Mouse (Mus musculus): Measurements from ENCODE around the gene Plekhb2.

Plekhb2 gene

DNA sequence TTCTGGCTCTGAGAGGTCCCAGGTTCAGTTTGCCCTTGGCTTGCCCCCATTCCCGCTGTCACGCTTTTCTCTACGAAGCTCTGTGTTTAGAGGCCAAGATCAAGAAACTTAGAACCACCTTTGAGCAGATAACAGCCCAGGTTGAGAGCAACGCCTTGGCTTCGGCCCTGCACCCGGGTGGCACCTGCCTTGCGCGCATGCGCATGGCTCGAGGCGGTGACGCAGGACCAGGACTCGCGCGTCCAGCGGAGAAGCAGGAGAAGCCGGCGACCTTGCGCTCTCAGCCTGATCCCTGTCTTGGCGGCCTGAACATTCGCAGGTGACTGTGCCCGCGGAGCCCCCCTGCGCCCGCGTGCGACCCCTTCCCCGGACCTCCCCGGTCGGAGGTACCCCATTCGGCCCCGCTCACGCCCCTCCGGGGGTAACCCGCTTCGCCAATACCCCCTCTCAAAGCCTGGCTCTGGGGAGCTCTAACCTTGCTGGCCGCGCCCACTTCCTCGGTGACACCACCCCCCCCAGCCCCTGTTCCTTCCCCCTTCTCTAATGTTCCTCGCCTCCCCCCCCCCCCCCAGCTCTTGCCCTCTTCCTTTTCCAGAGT is at the start of gene Plekhb2:
Gene Plekhb2, plus strand, starts transcription at position 232 of the 598 bp plus-strand sequence.
- CTCF ChIA-PET = interaction anchor here (1.0 kb wide), 1 partner anchor 14 kb away, joined by 6 read pairs; no protein-coding TSS in a partner anchor

DNA sequence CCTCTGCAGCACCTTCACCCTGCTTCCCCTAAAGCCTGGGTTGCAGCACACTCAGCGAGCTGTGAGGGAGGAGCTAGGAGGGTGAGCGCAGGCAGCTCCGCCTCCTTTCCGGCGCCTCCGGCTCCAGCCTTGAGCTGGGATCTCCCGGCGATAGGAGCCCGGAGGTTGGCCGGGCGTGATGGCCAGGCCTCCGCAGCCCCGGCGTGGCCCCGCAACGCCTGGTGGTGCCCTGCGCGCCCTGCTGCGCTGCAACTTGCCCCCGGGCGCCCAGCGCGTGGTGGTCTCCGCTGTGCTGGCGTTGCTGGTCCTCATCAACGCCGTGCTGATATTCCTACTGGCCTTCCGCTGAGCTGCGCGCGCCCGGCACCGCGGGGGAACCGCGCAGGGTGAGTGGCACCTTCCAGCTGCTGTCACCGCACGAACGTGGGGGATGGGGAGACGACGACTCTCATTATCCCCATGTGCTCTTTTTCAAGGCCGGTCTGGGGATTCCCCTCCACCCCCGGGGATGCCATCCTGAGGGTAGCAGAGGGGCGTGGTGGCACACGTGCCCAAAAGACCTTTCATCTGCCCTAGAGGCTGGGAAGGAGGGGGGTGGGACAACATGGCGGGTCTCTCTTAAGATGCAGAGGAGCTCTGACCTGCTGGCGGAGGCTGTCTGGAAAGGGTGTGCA is 48.0 kb upstream of the Plekhb2 start:
- CTCF ChIA-PET = interaction anchor here (0.6 kb wide), 1 partner anchor 321 kb away, joined by 3 read pairs; no protein-coding TSS in a partner anchor

DNA sequence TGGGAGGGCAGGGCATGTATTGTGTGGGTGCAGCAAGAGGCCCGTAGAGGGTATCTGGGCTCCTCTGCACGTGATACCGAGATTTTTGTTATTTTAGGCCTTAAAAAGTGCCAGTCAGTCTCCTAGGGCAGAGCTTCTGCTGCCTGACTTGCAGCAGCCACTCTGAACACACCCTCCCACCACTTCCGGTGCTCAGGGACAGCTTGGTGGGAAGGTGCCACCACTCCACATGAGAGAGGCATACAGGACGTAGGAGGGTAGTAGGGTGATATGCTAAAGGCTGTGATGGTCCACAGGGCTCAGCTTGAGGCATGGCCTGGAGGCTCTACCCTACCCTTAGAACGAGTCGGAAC is 47.5 kb upstream of the Plekhb2 start:
- CTCF ChIA-PET = interaction anchor here (0.6 kb wide), 1 partner anchor 321 kb away, joined by 3 read pairs; no protein-coding TSS in a partner anchor

DNA sequence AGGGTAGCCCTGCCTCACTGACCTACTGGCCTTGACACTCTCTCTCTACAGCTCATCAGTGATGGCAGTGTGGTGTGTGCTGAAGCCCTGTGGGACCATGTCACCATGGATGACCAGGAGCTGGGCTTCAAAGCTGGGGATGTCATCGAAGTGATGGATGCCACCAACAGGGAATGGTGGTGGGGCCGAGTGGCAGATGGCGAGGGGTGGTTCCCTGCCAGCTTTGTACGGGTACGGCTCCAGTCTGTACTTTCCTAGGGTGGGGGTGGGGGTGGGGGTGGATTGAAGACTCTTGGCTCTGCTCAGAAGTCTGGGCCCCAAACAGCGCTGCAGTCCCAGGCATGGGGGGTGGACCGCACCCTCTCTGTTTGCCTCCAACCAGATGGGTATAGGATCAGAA is 44.9 kb upstream of the Plekhb2 start:
- CTCF ChIA-PET = no interaction called here

DNA sequence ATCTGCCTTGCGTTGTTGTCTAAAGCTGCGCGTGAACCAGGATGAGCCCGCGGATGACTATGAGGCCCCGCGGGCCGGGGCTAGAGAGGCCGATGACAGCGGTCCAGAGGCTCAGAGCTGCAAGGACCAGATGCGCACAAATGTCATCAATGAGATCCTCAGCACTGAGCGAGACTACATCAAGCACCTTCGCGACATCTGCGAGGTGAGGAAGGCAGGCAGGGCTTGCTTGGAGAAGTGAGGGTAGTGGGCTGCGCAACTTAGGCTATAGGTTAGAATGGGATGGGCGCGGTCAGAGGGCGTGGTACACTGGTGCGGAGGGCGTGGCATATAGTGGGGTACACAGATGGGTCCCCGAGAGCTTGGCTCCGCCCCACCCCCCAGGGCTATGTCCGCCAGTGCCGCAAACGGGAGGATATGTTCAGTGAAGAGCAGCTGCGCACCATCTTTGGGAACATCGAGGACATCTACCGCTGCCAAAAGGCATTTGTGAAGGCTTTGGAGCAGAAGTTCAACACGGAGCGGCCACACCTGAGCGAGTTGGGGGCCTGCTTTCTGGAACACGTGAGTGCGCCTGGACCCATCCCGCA is 43.8 kb upstream of the Plekhb2 start:
- CTCF ChIA-PET = no interaction called here

DNA sequence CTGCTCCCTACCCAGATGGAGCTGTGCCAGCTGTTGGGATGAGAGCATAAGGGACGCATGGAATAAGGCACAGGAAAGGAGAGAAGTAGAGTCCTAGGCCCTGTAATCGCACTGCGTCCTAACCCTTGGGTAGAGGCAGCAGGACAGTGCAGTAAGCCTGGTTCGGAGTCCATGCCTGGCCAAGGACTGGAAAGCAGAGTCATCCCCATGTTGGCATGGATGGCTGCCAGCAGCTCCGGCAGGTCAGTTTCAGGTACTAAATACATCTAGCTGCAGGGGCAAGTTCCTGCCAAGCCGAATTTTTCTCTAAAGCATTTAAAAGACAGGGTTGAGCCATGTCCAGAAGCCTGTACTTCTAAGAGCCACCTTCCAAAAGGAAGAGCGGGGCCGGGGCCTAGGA is 41.3 kb upstream of the Plekhb2 start:
- CTCF ChIA-PET = no interaction called here

DNA sequence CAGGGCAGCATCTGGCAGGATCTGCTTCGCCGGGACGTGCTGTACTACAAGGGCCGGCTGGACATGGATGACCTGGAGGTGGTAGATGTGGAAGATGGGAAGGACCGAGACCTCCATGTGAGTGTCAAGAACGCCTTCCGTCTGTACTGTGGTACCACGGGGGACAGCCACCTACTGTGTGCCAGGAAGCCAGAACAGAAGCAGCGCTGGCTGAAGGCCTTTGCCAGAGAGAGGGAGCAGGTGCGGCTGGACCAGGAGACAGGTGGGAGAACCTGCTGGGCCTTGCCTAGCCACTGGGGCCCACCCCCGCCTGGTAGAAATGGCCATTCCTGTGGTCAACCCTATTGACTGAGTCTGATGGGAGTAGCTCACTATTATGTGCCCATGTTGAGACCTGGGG is 39.5 kb upstream of the Plekhb2 start:
- CTCF ChIA-PET = no interaction called here

DNA sequence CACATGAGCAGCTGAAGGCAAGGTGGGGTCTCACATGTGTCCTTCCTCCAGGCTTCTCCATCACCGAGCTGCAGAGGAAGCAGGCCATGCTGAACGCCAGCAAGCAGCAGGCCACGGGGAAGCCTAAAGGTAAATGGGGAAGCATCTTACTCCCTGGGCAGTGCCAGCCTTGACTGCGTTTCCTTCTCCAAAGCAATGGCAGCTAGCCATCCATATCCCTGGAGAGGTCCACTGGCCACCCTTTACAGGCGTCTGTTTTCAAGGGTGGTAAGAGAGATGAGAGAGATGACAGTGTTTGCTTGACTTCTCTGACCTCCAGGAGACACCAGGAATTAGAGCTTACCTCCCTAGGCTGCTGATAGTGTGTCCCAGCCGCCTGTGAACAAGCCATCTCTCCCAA is 38.7 kb upstream of the Plekhb2 start:
- CTCF ChIA-PET = no interaction called here

DNA sequence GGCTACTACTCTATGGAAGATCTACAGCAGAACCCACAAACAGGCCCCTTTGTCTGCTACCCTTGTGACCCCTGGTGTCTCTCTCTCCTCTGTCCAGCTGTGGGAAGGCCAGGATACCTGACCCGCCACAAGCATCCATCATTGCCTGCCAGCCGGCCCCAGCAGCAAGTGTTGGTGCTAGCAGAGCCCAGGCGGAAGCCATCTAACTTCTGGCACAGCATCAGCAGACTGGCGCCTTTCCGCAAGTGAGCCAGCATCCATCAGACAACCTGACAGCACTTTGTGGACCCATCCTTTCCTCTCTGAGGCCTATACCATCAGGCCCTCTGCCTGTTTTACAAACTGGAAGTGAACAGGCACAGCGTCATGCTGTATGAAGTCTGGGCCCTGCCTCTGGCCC is 38.2 kb upstream of the Plekhb2 start:
- CTCF ChIA-PET = no interaction called here

DNA sequence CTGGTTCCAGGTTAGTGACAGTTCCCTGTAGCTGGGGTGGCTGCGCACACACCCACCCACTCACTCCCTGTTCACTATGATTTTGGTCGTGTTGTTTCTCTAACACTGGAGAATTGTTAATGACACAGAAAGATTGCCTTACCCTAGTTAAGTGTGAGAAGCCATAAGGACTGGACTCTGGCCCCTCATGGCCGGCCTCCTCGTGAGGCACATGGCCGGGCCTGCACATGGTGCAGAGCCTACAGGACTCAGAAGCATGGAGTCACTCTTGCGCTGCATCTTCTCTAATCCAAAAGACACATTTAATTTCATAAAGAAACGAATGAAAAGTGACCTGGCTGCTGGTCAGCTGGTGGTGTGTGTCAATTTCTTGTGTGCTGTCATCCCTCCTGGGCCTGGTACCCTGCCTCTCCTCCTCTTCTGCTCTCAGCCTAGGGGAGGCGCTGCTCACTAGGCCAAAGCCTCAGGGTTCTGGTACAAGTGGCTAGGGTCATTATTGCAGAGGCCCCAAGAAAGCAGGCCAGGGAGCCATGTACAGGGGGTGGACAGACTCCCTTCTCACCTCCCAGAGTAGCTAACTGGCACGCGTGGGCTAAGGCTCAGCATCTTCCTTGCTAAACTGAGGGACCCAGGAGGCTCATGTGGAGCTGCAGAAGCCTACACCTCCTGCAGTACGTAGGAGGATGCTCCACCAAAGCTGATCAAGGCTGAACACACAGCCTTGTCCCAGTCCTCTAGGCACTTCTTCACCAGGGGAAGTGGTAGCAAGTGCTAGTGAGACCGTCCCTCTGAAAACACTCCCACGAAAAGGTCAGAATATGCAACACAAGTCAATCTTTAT is 37.1 kb upstream of the Plekhb2 start:
- CTCF ChIA-PET = no interaction called here

DNA sequence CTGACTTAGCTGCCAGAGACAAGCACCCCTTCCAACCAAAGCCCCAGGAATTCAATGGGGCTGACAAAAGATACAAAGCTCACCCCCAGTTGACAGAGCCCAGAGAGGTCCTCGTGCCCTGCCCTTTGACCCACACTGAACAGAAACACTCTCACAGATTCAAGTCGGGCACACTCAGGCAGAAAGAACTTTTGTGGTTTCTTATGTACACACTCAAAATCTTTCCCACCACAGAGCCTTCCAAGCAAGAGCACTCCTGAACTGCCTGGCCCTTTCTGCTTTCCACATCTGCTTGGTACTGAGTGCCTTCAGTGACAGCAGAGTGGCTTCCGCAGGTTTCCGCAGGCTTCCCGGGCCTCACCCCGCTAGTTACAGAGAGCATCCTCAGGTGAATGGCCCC is 33.9 kb upstream of the Plekhb2 start:
- CTCF ChIA-PET = no interaction called here

DNA sequence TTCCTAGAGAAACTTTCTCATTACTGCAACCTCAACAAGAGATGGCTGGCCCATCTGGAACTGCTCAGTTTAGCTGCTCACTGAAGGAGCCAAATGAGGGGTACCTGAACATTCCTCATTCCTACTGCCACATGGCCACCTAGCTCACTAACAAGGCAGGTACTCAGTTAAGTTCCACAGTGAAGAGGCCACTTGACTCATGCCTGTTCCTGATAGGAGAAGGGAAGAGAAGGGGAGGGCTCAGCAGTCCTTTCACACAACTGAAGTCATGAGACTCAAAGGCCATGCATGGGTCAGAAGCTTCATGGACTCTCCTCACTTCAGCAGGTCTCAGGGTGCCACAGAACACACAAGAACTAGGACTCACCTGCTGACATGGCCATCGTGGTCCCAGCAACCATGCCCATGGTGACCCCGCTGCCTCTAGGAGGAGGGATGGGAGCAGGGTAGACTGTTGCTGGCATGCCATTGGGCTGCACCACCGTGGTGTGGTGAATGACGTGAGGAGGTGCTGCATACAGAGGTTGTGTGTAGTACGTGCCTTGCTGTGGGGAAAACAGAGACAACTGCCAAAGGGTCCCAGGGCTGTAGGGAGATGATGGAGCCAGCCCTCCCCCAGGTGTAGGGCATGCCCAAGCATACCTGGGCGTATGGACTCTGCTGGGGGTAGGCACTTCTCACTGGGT is 30.4 kb upstream of the Plekhb2 start:
- CTCF ChIA-PET = no interaction called here

DNA sequence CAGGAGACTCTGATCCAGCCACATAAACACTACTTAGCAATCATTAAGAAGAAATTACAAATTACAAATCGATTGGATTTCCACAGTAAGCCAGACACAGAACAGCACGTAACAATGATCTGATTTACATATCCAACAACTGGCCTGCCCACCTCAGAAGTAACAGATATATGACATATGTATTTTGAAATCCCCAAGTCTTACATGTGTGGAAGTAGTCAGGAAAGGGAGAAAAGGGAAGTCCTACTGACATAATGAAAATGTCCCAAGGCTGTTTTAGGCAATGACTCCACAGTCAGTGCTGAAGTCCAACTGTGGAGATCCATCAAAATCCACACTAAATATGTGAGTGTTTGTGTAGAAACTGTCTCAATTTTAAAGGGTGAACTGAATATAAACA is 28.4 kb upstream of the Plekhb2 start:
- CTCF ChIA-PET = no interaction called here

DNA sequence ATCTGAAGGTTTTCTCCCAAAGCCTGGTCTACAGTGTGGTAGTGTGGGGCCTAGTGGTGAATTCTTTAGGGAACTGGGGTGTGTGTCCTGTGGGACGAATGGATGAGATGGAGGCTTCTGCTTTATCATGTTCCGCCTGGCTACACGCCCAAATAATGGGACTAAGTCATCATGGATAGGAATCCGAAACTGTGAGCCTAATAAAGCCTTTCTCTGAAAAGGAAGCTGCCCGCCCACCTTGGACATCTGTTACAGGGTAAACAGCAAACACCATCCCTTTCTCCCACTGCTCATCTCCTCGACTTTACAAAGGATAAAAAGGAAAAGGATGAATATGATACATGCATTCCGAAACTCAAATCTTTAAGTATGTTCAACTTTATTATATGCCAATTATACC is 27.8 kb upstream of the Plekhb2 start:
- CTCF ChIA-PET = no interaction called here

DNA sequence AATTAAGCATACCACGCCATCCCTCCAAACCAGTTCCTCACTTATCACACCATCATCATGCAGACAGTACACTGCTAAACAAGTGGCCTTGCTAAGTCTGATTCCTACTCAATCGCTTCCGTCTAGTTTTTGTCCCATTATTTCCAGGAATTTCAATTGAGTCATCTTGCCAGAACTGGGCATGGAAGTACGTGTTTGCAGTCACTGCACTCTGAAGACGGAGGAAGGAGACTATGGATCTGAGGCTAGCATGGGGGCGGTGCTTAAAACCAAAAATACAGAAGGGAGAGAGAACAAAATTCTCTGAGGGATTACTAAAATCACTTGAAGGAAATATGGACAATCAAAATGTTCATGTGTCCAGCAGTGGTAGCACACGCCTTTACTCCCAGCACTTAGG is 27.0 kb upstream of the Plekhb2 start:
- CTCF ChIA-PET = no interaction called here

DNA sequence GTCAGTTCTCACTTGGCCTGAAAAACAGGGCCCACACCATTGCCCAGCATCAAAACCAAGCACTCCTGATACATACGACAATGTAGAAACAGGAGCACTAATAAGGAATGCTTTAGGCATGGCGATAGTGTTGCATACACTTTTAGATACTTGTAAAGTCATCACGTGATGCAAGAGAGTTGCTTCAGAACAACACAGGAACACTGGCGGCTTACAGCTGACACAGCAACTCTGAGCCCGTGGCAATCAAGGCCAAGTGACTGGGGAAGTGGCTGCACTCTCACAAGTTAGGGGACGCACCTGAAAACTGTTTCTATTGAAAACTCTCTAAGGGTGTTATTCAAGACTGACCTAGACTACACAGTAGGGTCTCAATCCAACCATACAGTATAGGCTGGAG is 26.4 kb upstream of the Plekhb2 start:
- CTCF ChIA-PET = no interaction called here

DNA sequence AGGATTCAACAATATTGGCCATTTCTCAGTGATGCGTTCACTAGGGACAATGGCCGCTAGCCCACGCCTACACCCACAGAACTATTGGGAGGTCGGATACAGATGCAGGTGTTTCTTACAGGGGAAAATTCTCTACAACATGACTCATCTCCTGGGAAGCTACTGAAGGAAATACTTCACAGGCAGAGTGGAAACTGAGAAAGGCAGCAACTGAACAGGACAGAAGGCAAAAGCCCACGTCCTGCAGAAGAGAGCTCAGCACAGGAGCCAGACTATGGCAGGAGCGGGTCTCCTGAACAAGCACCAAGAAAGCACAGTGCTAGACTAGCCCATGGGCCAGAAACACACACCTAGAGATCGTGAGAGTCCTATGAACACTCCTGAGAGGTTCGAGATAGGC is 25.6 kb upstream of the Plekhb2 start:
- CTCF ChIA-PET = no interaction called here

DNA sequence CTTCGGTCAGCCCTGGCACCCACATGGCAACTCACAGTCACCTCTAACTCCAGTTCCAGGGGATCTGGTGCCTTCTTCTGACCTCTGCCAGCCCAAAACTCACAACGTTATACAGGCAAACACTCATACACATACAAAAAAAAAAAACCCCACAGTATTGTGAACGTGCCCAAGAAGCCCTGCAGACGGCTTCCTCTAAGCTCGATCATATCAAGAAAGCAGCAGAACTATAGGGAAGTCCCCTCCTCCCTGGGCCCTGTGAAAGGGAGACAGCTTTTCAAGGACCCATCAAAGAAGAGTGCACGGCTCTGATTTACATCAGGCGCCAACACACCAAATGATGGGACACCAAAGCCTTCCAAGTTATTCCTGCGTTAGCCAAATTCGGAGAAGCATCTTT is 23.9 kb upstream of the Plekhb2 start:
- CTCF ChIA-PET = no interaction called here

DNA sequence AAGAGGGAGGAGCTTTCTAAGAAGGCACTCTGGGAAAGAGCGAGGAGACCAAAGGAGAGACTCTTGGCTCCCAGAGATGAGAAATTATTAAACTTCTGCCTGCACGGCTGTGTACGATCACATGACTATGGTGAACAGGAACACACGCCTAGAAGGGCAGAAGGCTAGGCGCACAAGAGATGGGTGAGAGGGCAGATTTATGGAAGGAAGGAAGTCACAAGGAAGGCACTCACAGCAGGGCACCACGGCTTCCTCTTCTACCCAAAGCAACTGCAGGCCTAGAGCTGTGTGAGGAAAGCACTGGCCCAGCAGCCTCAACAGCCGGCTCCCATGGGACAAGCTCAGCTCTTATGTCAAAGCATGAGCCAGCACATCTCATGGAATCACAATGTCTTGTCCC is 21.9 kb upstream of the Plekhb2 start:
- CTCF ChIA-PET = interaction anchor here (0.5 kb wide), 1 partner anchor 341 kb away, joined by 7 read pairs; no protein-coding TSS in a partner anchor

DNA sequence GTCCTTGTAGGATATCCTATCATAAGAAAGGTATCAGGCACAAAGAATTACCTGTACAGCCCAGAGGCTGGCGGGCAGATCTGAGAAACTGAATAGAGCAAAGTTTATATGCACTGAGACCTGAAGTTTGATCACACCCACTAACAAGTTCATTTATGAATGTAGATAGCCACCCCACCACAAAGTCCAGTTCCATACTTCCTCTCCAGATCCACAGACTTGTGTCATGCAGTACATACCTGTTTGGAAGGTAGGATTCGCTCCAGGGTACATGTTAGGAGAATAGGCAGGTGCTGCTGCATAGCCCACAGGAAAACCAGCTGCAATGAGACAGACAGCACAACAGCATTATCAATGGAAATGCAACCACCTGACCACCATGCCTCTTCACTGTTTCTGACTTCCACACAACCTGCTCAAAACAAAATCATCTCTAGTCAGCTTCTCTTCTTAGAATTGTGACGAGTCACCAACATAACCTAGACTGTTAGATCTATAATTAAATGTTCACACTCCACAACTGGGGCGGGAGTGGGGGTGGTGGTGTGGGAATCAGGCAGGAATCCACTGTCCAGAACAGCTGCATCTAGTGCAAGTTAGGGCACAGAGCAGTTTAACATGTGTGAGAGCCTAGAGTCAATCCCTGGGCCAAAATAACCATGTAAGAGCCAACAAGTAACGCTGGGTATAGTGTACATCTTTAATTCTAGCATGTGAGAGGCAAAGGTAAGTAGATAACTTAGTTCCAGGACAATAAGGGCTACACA is 21.1 kb upstream of the Plekhb2 start:
- CTCF ChIA-PET = interaction anchor here (0.5 kb wide), 1 partner anchor 341 kb away, joined by 7 read pairs; no protein-coding TSS in a partner anchor

DNA sequence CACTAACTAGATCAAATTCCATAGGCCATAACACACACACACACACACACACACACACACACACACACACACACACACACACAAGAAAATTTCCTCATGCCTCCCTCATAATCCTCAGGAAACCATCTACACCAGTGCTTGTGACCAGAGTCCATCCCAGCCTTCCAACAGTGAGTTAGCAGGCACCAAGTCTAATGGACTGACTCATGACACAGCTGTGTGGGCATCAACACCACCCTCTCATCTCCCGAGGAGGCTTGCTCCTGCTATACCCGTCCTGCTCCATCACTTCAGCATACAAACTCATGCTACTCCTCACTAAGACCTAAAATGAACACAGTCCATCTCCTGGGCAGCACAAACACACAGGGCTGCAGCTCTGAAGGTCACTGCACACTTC is 18.8 kb upstream of the Plekhb2 start:
- CTCF ChIA-PET = interaction anchor here (0.7 kb wide), 1 partner anchor 126 kb away, joined by 3 read pairs; no protein-coding TSS in a partner anchor
